Mouse (Mus musculus) frontal cortex, adult 2 months (tissue): ENCODE measurements around the gene Lrrc37a. TPM values are rescaled to one million over a fixed set of nuclear protein-coding genes. Genes with fewer than 3 reads are reported as not detected.
A peak's percentile ranks its signal among the peaks of the same experiment; 100 is the strongest.

Experiments used
- DNase-seq, 2 experiments: peaks; one replicate each; pipeline ENCODE4 v3.0.0; 2022; ENCODE audit warnings: low spot score in 1 of 2; ENCODE audit errors: extremely low spot score in 1 of 2
- polyA plus RNA-seq: library from polyadenylated mRNA; depleted of rRNA; stranded (reverse); fragments of >200 nt; gene quantifications from 2 replicates; pipeline ENCODE4 v1.2.3, GENCODE M21; 2012; rRNA removed

Gene Lrrc37a
- polyA plus RNA-seq, 1 experiment: not detected

- DNase-seq: peak in 1 of 2 experiments; percentile 69
Observed at GRCm38 (mm10) chr11:103402198-103402597, 102.2 kb downstream of the Lrrc37a start.

Other genes with a start within 250 kb of the Lrrc37a start
- 3.8 and 4.3 TPM in 2 replicates for gene Map3k14, start 237.1 kb downstream of the Lrrc37a start, polyA plus RNA-seq
- 16.6 and 16.8 TPM in 2 replicates for gene Arhgap27, start 140.9 kb downstream of the Lrrc37a start, polyA plus RNA-seq
- gene Plekhm1, start 91.9 kb downstream of the Lrrc37a start, polyA plus RNA-seq: 15.6 and 15.7 TPM in 2 replicates
- 0.02 TPM in 1 of 2 replicates, not detected in the other for gene Gm884, start 116.5 kb upstream of the Lrrc37a start, polyA plus RNA-seq
- 0.15 TPM in 1 of 2 replicates, not detected in the other for gene Lyzl6, start 134.3 kb upstream of the Lrrc37a start, polyA plus RNA-seq
- gene Rprml, start 145.0 kb upstream of the Lrrc37a start, polyA plus RNA-seq: 129 TPM in 2 replicates
- gene Gosr2, start 193.3 kb upstream of the Lrrc37a start, polyA plus RNA-seq: 89.4 and 90.9 TPM in 2 replicates
- 0.21 and 0.24 TPM in 2 replicates for gene Wnt9b, start 245.2 kb upstream of the Lrrc37a start, polyA plus RNA-seq